Mouse (Mus musculus) embryonic fibroblast, embryonic 13.5 days (primary cell): ENCODE results near the gene Calml4.

Experiments
- CTCF ChIP-seq: IDR thresholded peaks from 2 replicates; pipeline ENCODE4 v1.5.1; 2011; ENCODE audit warnings: mild to moderate bottlenecking, control low read depth, low read length, moderate library complexity, borderline replicate concordance; ENCODE audit not compliant: insufficient read depth
- POLR2A ChIP-seq: IDR thresholded peaks from 2 replicates; pipeline ENCODE4 v1.6.1; 2011; ENCODE audit warnings: low read depth, mild to moderate bottlenecking, control low read depth, low read length, moderate library complexity

DNA sequence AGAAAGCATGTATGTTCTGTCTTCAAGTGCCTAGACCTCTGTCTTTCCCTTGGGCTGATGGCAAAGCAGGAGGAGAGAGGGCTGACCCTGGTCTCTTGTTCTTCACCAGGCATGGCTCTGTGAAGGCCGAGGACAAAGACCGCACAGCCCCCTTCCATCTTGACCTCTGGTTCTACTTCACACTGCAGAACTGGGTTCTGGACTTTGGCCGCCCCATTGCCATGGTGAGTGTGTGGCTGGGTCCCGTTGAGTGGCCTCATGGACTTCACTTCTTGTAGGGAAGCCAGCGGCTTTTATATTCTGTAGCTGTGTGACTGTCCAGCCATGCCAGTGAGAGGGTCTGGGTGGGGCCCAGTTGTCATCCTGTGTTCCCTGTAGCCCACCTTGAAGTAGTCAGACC, 13.4 kb upstream of the Calml4 start:
- no peak for TF ChIP-seq CTCF
- no peak for TF ChIP-seq POLR2A
